Mouse (Mus musculus): Measurements from ENCODE around the gene Cavin2. TPM values are rescaled to one million over a fixed set of nuclear protein-coding genes. Genes with fewer than 3 reads are reported as not detected.

The Cavin2 gene
- total and polyA plus RNA-seq, 2 experiments from 2014 or later: 7.5 to 8.4 TPM

GRCm38 (mm10) chr1:51349291-51349967 is 60.5 kb downstream of the Cavin2 start:
- Histone ChIP-seq H3K9ac (replicated peaks; ENCODE audit: low read length, poor library complexity, severe bottlenecking) (no peak overlapping the region), H3K4me2 (ENCODE audit: low read depth, low read length, poor library complexity, severe bottlenecking) (no peak overlapping the region), H3K27ac (ENCODE audit: low read depth, low read length) (peak overlapping the region; percentile 38; the same call in 1 of the 2 replicates), H3K27me3 (ENCODE audit: insufficient read depth, low read length) (no peaks in the 10 kb centered on the region), H3K4me1 (ENCODE audit: insufficient read depth, low read length) (no peaks in the 10 kb centered on the region; the same call in 1 of the 2 replicates), H3K4me3 (ENCODE audit: low read depth, low read length) (no peak overlapping the region), H3K36me3 (ENCODE audit: insufficient read depth, low read length) (no peaks in the 10 kb centered on the region), H3K9me3 (ENCODE audit: low read length) (no peaks in the 10 kb centered on the region)
- no peak for TF ChIP-seq CTCF (IDR thresholded peaks at IDR 0.05)
- ATAC-seq (ENCODE audit: low FRiP score): no peak
- DNase-seq (ENCODE audit: low spot score): no peak
- WGBS: 27% methylated on average over 7 of the region's 7 CpGs

Other genes starting within 250 kb of the Cavin2 start
- 3.5 and 6.1 TPM in 2 replicates for gene Nabp1, start 189.3 kb downstream of the Cavin2 start, total RNA-seq (2014; rRNA removed)
- gene Nabp1, start 189.3 kb downstream of the Cavin2 start, polyA plus RNA-seq (2015; fragmentation: Nextera tagmentation; extraction: Ambion mirVana): 4.1 and 4.3 TPM in 2 replicates

Data from midbrain, postnatal 0 days (tissue).